Mouse (Mus musculus) frontal cortex, adult 2 months (tissue): Measurements from ENCODE around the gene Erbb4. TPM values are rescaled to one million over a fixed set of nuclear protein-coding genes. Genes with fewer than 3 reads are reported as not detected.

ENCODE experiments used
- DNase-seq, 2 experiments: peaks; one replicate each; pipeline ENCODE4 v3.0.0; 2022; ENCODE audit warnings: low spot score in 1 of 2; ENCODE audit errors: extremely low spot score in 1 of 2
- polyA plus RNA-seq: library from polyadenylated mRNA; depleted of rRNA; stranded (reverse); fragments of >200 nt; gene quantifications from 2 replicates; pipeline ENCODE4 v1.2.3, GENCODE M21; 2012

The Erbb4 gene
- polyA plus RNA-seq, 1 experiment = 12.6 TPM

DNA sequence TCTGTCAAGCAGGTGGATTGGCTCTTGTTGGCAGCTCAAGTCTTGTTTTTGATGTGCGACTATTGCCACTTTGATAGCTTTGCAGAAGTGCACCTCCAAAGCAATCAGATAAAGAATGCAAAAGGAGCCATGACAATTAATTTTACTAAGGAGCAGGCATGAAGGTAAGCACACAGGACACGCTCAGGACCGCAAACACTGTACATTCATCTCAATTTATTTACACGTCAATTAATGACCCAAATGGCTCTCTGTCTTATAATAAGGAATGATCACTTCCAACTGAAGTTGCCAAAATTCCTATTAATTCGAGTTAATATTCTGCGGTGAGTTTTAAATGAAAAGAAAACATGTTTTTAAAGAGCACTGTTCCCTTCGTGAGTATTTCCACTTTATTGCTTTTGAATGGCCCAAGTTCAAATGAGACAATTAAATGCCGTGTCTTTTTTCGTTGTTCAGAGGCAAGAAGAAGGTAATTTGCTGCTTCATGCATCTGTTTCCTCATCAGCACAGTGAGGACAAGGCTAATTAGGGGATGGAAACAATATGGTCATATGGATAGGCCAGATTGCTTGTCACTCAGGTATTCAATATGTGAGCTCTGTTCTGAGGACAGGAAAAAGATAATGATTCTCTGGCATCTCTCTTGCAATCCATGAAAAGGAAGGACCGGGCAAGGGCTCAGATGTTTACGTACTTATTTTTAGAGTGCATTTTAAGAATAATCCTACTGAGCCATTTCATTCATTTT is 61.5 kb downstream of the Erbb4 start:
- DNase-seq = no peak

GRCm38 (mm10) chr1:69027816-69028215 is 80.0 kb downstream of the Erbb4 start:
- DNase-seq = no peak

GRCm38 (mm10) chr1:69024858-69025257 is 83.0 kb downstream of the Erbb4 start:
- no peak for DNase-seq

DNA sequence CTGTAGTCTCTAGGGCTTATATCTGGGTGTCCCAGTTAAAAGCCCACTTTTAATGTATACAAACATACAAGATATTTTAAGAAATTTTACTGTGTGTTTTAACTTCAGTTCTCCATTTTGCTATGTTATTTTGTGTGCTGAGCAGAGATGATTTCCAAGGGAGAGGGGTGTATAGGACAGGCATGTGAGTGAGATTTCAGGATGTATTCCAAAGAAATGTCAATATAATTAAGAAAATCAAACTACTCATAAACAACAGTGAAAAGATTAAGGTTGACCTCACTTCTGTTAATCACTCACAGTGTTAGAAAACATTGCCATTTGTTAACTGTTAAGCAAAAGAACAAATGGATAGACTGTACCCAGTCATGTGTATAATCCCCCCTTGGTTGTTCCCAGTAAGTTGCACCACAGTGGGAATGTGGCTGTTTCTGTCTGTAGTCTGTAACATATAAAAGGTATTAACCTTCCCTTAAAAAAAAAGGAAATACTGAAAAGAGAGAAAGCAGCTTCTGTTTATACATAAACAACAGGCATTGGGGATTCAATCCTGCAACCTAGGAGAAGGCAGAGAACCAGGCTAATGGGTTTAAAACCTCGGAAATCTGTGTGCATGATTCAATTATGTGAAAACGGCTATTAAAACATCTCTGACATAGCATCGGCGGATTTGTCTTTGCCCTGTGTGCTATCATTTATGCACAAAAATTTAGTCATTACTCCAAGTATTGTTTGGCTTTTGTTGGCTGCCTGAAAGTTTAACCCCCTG is 84.5 kb downstream of the Erbb4 start:
- no peak for DNase-seq

DNA sequence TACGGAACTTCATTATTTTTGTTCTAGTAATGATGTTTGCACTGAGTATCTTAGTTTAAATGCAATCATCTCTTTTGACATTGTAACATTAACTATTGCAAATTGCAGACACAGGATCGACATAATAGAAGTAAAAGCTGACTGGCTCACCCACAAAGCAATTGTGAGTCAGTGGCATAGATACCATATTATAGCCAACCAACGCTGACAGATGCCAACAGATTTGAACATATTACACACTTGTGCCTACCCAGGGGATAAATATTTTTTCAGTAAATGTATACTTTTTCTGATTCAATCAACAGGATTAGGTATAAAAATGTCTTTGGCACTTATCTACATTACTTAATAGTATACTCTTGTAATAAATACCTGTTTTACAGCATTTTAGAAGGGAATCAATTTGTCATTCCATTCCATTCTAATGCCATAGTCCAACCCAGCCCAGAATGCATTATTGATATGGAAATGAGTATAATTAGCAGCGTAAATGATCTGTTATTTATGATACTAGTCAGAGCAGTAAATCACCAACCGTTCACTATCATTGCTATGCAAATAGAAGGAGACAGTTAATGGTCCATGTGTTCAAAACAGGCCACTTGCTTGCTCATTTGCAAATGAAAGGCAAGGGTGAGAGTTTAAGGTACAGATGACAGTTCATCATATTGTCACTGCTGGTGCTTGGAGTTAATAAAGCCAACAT is 97.9 kb downstream of the Erbb4 start:
- no peak for DNase-seq

DNA sequence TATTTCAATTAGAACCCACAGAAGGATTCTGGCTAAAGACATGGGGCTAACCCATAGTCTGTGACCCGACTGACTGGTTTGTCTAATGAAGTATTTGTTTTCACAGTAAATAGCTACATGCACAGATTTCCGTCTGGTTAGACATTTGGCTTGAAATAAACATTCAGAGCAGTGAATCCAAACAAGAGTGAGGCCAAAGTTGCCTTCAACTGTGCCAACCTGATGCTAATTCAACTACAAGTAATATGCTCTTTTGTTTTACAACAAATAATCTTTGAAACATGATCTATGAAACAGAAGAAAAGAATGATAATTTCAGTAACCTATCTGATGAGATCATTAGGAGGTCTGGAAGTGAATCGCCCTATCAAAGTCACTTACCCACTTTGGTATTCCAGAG is 106.5 kb downstream of the Erbb4 start:
- DNase-seq = no peak

- DNase-seq = no peak
Observed at GRCm38 (mm10) chr1:68979251-68979650, 128.6 kb downstream of the Erbb4 start.

DNA sequence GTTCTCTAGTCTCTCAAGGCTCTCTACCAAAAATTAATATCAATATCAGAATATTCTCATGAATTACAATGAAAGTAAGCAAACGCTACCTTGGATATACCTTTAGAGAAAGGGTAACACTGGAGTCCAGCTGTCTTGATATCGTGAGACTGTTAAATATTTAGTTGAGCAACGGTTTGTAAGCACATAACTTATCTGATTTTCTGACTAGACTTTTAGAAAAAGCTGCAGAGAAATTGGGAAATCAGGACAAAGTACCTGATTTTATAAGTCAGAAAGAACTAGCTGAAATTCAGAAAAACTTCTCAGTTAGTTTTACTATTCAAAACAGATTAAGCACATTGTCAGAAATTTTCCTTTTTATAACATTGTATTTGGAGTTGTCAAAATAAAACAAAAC is 129.3 kb downstream of the Erbb4 start:
- DNase-seq = no peak

- DNase-seq = peak in 1 of 2 experiments; percentile 3
Observed at GRCm38 (mm10) chr1:68973355-68974127, 134.3 kb downstream of the Erbb4 start.

DNA sequence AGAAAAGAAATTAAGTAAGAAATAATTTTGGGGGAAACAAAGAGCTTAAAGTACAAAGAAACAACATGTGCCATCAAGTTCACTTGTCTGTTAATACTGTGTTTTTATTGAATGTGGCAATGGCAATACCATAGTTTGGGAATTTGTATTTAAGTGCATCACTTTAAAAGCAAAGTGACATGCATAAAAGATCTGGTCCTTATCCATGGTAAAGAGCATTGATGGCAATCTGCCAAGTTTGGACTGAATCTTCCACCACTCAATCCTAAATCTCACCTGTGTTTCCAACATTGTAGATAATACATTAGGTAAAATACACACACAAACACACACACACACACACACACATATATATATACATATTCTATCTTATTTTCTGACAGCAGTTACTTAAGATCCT is 143.7 kb downstream of the Erbb4 start:
- no peak for DNase-seq

- no peak for DNase-seq
Observed at GRCm38 (mm10) chr1:68961365-68962116, 146.3 kb downstream of the Erbb4 start.

DNA sequence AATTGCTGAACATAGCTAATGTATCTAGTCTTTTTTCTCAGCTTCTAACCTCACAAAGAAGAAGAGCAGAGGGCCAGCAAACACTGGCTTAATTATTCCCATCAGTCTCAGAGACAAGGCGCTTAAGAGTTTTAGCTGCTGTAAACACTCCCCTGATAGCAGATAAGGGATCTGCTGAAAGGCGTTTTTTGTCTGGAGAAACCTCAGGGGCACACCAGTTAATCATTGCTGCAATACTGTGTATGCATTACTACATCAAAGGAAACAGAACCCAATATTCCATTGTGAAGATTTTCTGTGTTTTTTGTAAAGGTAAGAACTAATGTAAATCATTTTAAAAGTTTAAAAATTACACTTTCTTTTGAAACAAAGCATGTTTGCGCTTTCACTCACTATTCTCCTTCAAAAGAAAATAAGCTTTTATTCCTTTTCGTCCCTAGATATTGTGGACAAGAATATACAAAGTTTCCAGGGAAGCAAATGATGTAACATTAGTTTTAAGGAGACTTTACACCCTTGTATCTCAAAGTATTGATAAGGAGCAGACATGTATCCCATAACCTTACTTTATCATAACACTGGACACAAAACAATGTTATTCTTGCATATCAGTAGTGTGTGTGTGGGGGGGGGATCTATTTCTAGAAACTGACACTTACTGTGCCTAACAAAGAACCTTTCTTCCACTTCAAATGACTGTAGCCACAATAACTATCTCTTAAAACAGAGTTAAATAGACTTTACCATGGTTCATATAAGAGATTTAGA is 150.9 kb downstream of the Erbb4 start:
- DNase-seq = no peak

DNA sequence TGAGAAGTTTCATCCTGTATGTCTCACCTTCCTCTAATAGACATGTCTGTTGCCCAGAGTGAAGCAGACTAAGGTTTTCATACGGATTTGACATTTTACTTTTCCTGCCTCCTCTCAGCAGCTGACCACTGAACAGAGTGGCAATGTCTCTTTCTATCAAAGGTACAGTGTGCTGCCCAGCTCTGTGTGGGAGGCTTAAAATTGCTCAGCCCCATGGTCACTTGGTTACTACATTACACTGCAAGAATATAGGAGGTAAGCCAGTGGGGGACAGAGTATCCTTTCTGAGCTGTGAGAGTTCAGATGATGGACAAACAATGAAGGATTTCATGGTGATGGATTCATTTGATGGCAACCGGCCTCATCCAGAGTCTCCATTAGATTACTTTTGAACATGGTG is 152.4 kb downstream of the Erbb4 start:
- no peak for DNase-seq

DNA sequence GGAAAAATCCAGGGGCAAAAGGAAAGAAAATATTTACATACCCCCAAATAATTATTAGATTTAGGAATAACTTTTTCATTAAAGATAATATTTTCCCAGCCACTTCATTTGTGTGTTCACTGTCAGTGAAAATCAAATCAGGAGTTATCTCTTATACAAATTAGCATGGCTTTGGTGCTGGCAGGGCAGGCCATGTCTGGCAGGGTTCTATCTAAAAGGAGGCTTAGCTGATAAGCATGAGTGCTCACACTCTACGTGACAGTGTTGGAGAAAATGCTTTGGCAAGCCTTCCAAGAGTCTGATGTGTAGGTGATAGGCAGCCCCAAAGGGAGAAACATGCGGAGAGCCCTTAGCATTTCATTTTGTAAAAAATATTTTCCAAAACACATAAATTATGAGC is 164.7 kb downstream of the Erbb4 start:
- DNase-seq = no peak

- DNase-seq = no peak
Observed at GRCm38 (mm10) chr1:68934804-68935203, 173.1 kb downstream of the Erbb4 start.

DNA sequence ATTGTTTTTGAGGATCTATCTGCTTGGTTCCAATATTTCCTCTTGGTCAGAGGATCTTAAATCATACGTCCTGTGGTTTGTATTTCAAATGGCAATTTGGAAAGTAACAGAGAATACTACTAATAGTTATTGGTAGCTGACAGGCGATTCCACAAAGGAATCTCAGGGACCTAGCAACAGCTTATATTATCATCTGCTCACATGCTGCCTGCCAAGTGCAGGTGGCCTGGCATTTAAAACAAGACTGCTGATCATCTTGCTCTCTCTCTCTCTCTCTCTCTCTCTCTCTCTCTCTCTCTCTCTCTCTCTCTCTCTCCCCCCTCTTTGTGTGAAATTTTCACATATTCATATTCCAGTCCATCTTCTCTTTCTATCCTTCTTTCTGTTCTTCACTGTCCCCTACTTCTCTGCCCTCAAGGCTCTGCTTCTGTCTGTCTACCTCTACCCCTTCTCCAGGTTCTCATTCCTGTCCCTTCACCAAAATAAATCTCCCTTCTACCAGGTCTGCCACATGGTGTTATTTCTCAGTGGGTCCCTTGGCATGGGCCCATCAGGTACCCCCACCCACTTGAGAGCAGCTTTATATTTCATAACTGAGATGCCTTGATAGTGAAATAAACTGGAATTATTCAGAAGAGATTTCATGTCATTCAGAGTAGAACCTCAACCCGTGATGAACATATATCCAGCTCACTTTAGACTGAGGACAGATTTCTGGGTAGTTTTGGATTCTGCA is 174.4 kb downstream of the Erbb4 start:
- DNase-seq = no peak

DNA sequence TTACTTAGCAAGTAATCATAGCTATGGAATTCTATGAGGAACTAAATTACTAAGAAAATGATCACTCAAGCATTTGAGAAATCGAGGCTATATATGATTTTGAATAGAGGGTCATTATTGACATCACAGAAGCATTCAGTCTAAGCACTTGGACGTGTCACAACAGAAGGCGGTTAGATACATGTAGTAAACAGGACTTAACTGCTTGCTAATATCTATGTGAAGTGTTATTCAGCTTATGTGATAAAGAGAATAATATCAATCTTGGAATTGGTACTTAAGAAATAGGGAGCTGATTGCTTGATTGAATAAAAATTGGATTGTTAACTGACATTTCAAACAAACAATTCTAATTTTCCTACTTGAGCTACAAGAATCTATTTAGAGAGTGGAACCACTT is 190.0 kb downstream of the Erbb4 start:
- DNase-seq = no peak

DNA sequence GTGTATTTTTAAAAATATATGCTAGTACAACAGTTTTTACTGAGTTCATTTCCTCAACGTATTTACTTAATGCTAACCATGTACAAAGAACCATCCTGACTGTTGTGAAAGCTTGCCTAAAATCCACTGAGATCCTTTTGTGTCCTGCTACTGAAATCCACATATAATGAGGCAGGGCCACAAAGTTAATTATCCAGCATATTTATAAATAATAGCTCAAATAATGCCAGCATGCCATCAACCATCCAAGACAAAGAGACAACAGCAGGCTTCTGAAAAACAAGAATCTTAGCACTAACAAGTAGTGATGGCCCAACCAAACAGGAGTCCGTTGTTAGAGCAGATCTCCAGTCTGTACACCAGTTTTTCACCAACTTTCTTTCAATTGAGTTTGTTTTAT is 215.8 kb downstream of the Erbb4 start:
- DNase-seq = no peak

GRCm38 (mm10) chr1:68886823-68887222 is 221.0 kb downstream of the Erbb4 start:
- DNase-seq = no peak
